Mouse (Mus musculus) liver, postnatal 0 days (tissue): Measurements from ENCODE around the gene Dock4.

Experiments used
- CTCF ChIP-seq: sonication (generic); IDR thresholded peaks from 2 replicates; pipeline ENCODE4 v1.5.1; 2016; ENCODE audit warnings: antibody characterized with exemption, low read depth
- EP300 ChIP-seq: IDR thresholded peaks from 2 replicates; pipeline ENCODE4 v1.6.1; 2016; ENCODE audit warnings: antibody characterized with exemption, low read depth, mild to moderate bottlenecking

- TF ChIP-seq CTCF (no peak), EP300 (no peak)
Measured at GRCm38 (mm10) chr12:40477621-40478452, 32.1 kb downstream of the Dock4 start.
